Mouse (Mus musculus) forebrain, embryonic 15.5 days (tissue): ENCODE measurements around the gene Kdsr. TPM values are rescaled to one million over a fixed set of nuclear protein-coding genes. Genes with fewer than 3 reads are reported as not detected.

ENCODE experiments used
- ATAC-seq: fragments of 200-750 bp; cut with Nextera tagmentation; replicated peaks from 2 replicates; pipeline ENCODE4 v1.8.0; 2017; ENCODE audit warnings: mild to moderate bottlenecking, moderate TSS enrichment, moderate library complexity
- H3K27ac ChIP-seq: fragments of 300-500 bp; sonication (generic); replicated peaks from 2 replicates; pipeline ENCODE4 v1.5.1; 2015; ENCODE audit warnings: mild to moderate bottlenecking, inconsistent platforms
- H3K27me3 ChIP-seq: fragments of 300-500 bp; sonication (generic); 2 replicates; pipeline ENCODE4 v1.6.1; 2015; ENCODE audit warnings: inconsistent platforms
- H3K36me3 ChIP-seq: fragments of 300-500 bp; sonication (generic); 2 replicates; pipeline ENCODE4 v1.6.1; 2015; ENCODE audit warnings: mild to moderate bottlenecking, inconsistent platforms
- H3K4me1 ChIP-seq: fragments of 300-500 bp; sonication (generic); 2 replicates; pipeline ENCODE4 v1.6.1; 2015; ENCODE audit warnings: inconsistent platforms
- H3K4me2 ChIP-seq: fragments of 300-500 bp; sonication (generic); replicated peaks from 2 replicates; pipeline ENCODE4 v1.6.1; 2015; ENCODE audit warnings: mild to moderate bottlenecking, inconsistent platforms
- H3K4me3 ChIP-seq: fragments of 300-500 bp; sonication (generic); 2 replicates; pipeline ENCODE4 v1.5.1; 2015; ENCODE audit warnings: mild to moderate bottlenecking, inconsistent platforms
- H3K9ac ChIP-seq: fragments of 300-500 bp; sonication (generic); replicated peaks from 2 replicates; pipeline ENCODE4 v1.6.1; 2015; ENCODE audit warnings: mild to moderate bottlenecking, inconsistent platforms
- H3K9me3 ChIP-seq: fragments of 300-500 bp; sonication (generic); 2 replicates; pipeline ENCODE4 v1.6.1; 2016; ENCODE audit warnings: inconsistent platforms
- WGBS: fragments of 180-500 bp; shearing (Covaris S2); methylation state at CpG from one replicate; pipeline ENCODE4 v1.1.7; 2015; ENCODE audit warnings: mixed read lengths; 5-methylcytosine and 5-hydroxymethylcytosine counted together
- polyA plus RNA-seq: library from polyadenylated mRNA; unstranded; fragments of >200 nt; fragmentation: Nextera tagmentation; extraction: Ambion mirVana; gene quantifications from 2 replicates; pipeline ENCODE4 v1.2.1, GENCODE M21; 2015

Gene Kdsr
- polyA plus RNA-seq, 1 experiment from 2014 or later: 13.0 TPM

- ATAC-seq: no peak
- H3K27ac ChIP-seq: no peak overlapping the region
- 84% methylated on average over 3 of the region's 3 CpGs for WGBS
These were observed 4.8 kb upstream of the Kdsr start for GRCm38 (mm10) chr1:106764281-106764680.

GRCm38 (mm10) chr1:106760750-106761149 lies 1.2 kb upstream of the Kdsr start:
- peak overlapping the region; percentile 75; the same call in 1 of the 2 replicates for H3K4me3 ChIP-seq
- no peaks in the 10 kb centered on the region for H3K9me3 ChIP-seq
- H3K4me2 ChIP-seq: no peak overlapping the region
- peak overlapping the region; percentile 87; the same call in 1 of the 2 replicates for H3K27ac ChIP-seq
- WGBS: 91% methylated on average over 3 of the region's 3 CpGs
- H3K9ac ChIP-seq: no peak overlapping the region
- H3K4me1 ChIP-seq: peaks cover 13% of the 10 kb centered on the region
- H3K27me3 ChIP-seq: no peaks in the 10 kb centered on the region
- H3K36me3 ChIP-seq: peaks cover 11% of the 10 kb centered on the region; the same call in 1 of the 2 replicates
- ATAC-seq: no peak

More at GRCm38 (mm10) chr1:106764281-106764680, 4.8 kb upstream of the Kdsr start:
- no peak overlapping the region for H3K9ac ChIP-seq
- no peaks in the 10 kb centered on the region for H3K4me1 ChIP-seq
- H3K4me3 ChIP-seq: no peak overlapping the region
- H3K27me3 ChIP-seq: no peaks in the 10 kb centered on the region
- H3K36me3 ChIP-seq: peaks cover 34% of the 10 kb centered on the region
- H3K4me2 ChIP-seq: no peak overlapping the region
- no peaks in the 10 kb centered on the region for H3K9me3 ChIP-seq

GRCm38 (mm10) chr1:106758734-106759571 lies 574 bp downstream of the Kdsr start:
- Histone ChIP-seq H3K36me3 (0 out of 2 replicates have a peak, but pooled peaks cover 4% of the 10 kb centered on the region), H3K9ac (peak overlapping the region; percentile 68), H3K4me2 (peak overlapping the region; percentile 93), H3K27me3 (no peaks in the 10 kb centered on the region), H3K4me1 (peaks cover 13% of the 10 kb centered on the region), H3K27ac (peak overlapping the region; percentile 87), H3K4me3 (peak overlapping the region; percentile 75), H3K9me3 (no peaks in the 10 kb centered on the region)
- 4% methylated on average over 34 of the region's 34 CpGs for WGBS
- ATAC-seq: peak; percentile 33

GRCm38 (mm10) chr1:106756633-106757032 lies 2.9 kb downstream of the Kdsr start:
- H3K27me3 ChIP-seq: no peaks in the 10 kb centered on the region
- no peaks in the 10 kb centered on the region for H3K9me3 ChIP-seq
- 88% methylated on average over 4 of the region's 4 CpGs for WGBS
- H3K27ac ChIP-seq: no peak overlapping the region
- H3K4me2 ChIP-seq: no peak overlapping the region
- H3K4me1 ChIP-seq: peaks cover 13% of the 10 kb centered on the region
- ATAC-seq: no peak
- no peak overlapping the region for H3K9ac ChIP-seq
- no peak overlapping the region for H3K4me3 ChIP-seq
- H3K36me3 ChIP-seq: 0 out of 2 replicates have a peak, but pooled peaks cover 4% of the 10 kb centered on the region

GRCm38 (mm10) chr1:106752013-106752412 lies 7.5 kb downstream of the Kdsr start:
- Histone ChIP-seq H3K27ac (no peak overlapping the region), H3K9me3 (no peaks in the 10 kb centered on the region), H3K36me3 (peaks cover 7% of the 10 kb centered on the region), H3K4me2 (no peak overlapping the region), H3K9ac (no peak overlapping the region), H3K4me1 (no peaks in the 10 kb centered on the region), H3K4me3 (no peak overlapping the region), H3K27me3 (no peaks in the 10 kb centered on the region)
- ATAC-seq: no peak
- 89% methylated on average over 5 of the region's 5 CpGs for WGBS

GRCm38 (mm10) chr1:106750656-106751055 lies 8.9 kb downstream of the Kdsr start:
- no peaks in the 10 kb centered on the region for H3K27me3 ChIP-seq
- no peak overlapping the region for H3K9ac ChIP-seq
- peaks cover 19% of the 10 kb centered on the region for H3K36me3 ChIP-seq
- no peaks in the 10 kb centered on the region for H3K4me1 ChIP-seq
- WGBS: 79% methylated on average over 1 of the region's 1 CpGs
- no peak overlapping the region for H3K4me3 ChIP-seq
- H3K9me3 ChIP-seq: no peaks in the 10 kb centered on the region
- H3K27ac ChIP-seq: no peak overlapping the region
- ATAC-seq: no peak
- no peak overlapping the region for H3K4me2 ChIP-seq

GRCm38 (mm10) chr1:106748555-106749315 lies 10.8 kb downstream of the Kdsr start:
- no peaks in the 10 kb centered on the region for H3K9me3 ChIP-seq
- H3K27ac ChIP-seq: no peak overlapping the region
- no peak for ATAC-seq
- no peaks in the 10 kb centered on the region for H3K27me3 ChIP-seq
- H3K4me2 ChIP-seq: no peak overlapping the region
- no peaks in the 10 kb centered on the region for H3K4me1 ChIP-seq
- no peak overlapping the region for H3K9ac ChIP-seq
- no peak overlapping the region for H3K4me3 ChIP-seq
- H3K36me3 ChIP-seq: peaks cover 14% of the 10 kb centered on the region
- WGBS: 87% methylated on average over 6 of the region's 6 CpGs

- Histone ChIP-seq H3K4me1 (no peaks in the 10 kb centered on the region), H3K27ac (no peak overlapping the region), H3K4me2 (no peak overlapping the region), H3K9ac (no peak overlapping the region), H3K36me3 (peaks cover 14% of the 10 kb centered on the region), H3K9me3 (no peaks in the 10 kb centered on the region), H3K4me3 (no peak overlapping the region), H3K27me3 (no peaks in the 10 kb centered on the region)
- WGBS: 67% methylated on average over 6 of the region's 6 CpGs
- ATAC-seq: no peak
These were observed 16.5 kb downstream of the Kdsr start for GRCm38 (mm10) chr1:106742980-106743379.

GRCm38 (mm10) chr1:106740735-106741134 lies 18.8 kb downstream of the Kdsr start:
- no peak overlapping the region for H3K4me3 ChIP-seq
- 93% methylated on average over 4 of the region's 4 CpGs for WGBS
- no peaks in the 10 kb centered on the region; the same call in 1 of the 2 replicates for H3K36me3 ChIP-seq
- no peaks in the 10 kb centered on the region for H3K4me1 ChIP-seq
- H3K4me2 ChIP-seq: no peak overlapping the region
- H3K9me3 ChIP-seq: no peaks in the 10 kb centered on the region
- no peak overlapping the region for H3K27ac ChIP-seq
- H3K9ac ChIP-seq: no peak overlapping the region
- no peaks in the 10 kb centered on the region for H3K27me3 ChIP-seq
- no peak for ATAC-seq

- WGBS: 91% methylated on average over 5 of the region's 5 CpGs
These were observed 19.7 kb downstream of the Kdsr start for GRCm38 (mm10) chr1:106739810-106740209.

GRCm38 (mm10) chr1:106738092-106738491 lies 21.4 kb downstream of the Kdsr start:
- Histone ChIP-seq H3K27me3 (no peaks in the 10 kb centered on the region), H3K4me1 (no peaks in the 10 kb centered on the region), H3K36me3 (peaks cover 5% of the 10 kb centered on the region; the same call in 1 of the 2 replicates), H3K9me3 (no peaks in the 10 kb centered on the region), H3K4me2 (no peak overlapping the region), H3K4me3 (no peak overlapping the region), H3K27ac (no peak overlapping the region), H3K9ac (no peak overlapping the region)
- no peak for ATAC-seq
- 89% methylated on average over 3 of the region's 3 CpGs for WGBS

More at GRCm38 (mm10) chr1:106739810-106740209, 19.7 kb downstream of the Kdsr start:
- H3K4me3 ChIP-seq: no peak overlapping the region
- no peaks in the 10 kb centered on the region for H3K9me3 ChIP-seq
- H3K27ac ChIP-seq: no peak overlapping the region
- H3K4me2 ChIP-seq: no peak overlapping the region
- no peaks in the 10 kb centered on the region for H3K27me3 ChIP-seq
- H3K36me3 ChIP-seq: no peaks in the 10 kb centered on the region
- no peak overlapping the region for H3K9ac ChIP-seq
- ATAC-seq: no peak
- no peaks in the 10 kb centered on the region for H3K4me1 ChIP-seq

GRCm38 (mm10) chr1:106736211-106736610 lies 23.3 kb downstream of the Kdsr start:
- H3K4me1 ChIP-seq: no peaks in the 10 kb centered on the region
- H3K27me3 ChIP-seq: no peaks in the 10 kb centered on the region
- ATAC-seq: no peak
- no peak overlapping the region for H3K27ac ChIP-seq
- WGBS: 89% methylated on average over 8 of the region's 8 CpGs
- no peak overlapping the region for H3K4me2 ChIP-seq
- no peak overlapping the region for H3K9ac ChIP-seq
- H3K4me3 ChIP-seq: no peak overlapping the region
- H3K36me3 ChIP-seq: peaks cover 5% of the 10 kb centered on the region; the same call in 1 of the 2 replicates
- H3K9me3 ChIP-seq: no peaks in the 10 kb centered on the region
